Mouse (Mus musculus) hindbrain, postnatal 0 days (tissue): ENCODE measurements around the gene H2-DMa. TPM values are rescaled to one million over a fixed set of nuclear protein-coding genes. Genes with fewer than 3 reads are reported as not detected.
A peak's percentile ranks its signal among the peaks of the same experiment; 100 is the strongest.

Experiments
- ATAC-seq: fragments of 200-750 bp; cut with Nextera tagmentation; 2 replicates; pipeline ENCODE4 v1.8.0; 2017; ENCODE audit warnings: mild to moderate bottlenecking, moderate TSS enrichment, moderate library complexity
- DNase-seq: peaks from one replicate; pipeline ENCODE4 v3.0.0-alpha.2; 2015; ENCODE audit warnings: low spot score
- H3K27ac ChIP-seq: fragments of 300-500 bp; sonication (generic); 2 replicates; pipeline ENCODE4 v1.5.1; 2014; ENCODE audit warnings: mild to moderate bottlenecking
- H3K27me3 ChIP-seq: fragments of 300-500 bp; sonication (generic); 2 replicates; pipeline ENCODE4 v1.6.1; 2014; ENCODE audit warnings: low read length, mixed read lengths; ENCODE audit not compliant: insufficient read depth
- H3K36me3 ChIP-seq: fragments of 300-500 bp; sonication (generic); 2 replicates; pipeline ENCODE4 v1.6.1; 2014; ENCODE audit warnings: low read length, mixed read lengths; ENCODE audit not compliant: insufficient read depth
- H3K4me1 ChIP-seq: fragments of 300-500 bp; sonication (generic); 2 replicates; pipeline ENCODE4 v1.6.1; 2014; ENCODE audit warnings: antibody characterized with exemption, low read length, mixed read lengths; ENCODE audit not compliant: insufficient read depth
- H3K4me2 ChIP-seq: fragments of 300-500 bp; sonication (generic); 2 replicates; pipeline ENCODE4 v1.6.1; 2014; ENCODE audit warnings: low read depth, mild to moderate bottlenecking, low read length, moderate library complexity, mixed read lengths
- H3K4me3 ChIP-seq: fragments of 300-500 bp; sonication (generic); 2 replicates; pipeline ENCODE4 v1.5.1; 2014; ENCODE audit warnings: low read length
- H3K9ac ChIP-seq: fragments of 300-500 bp; sonication (generic); replicated peaks from 2 replicates; pipeline ENCODE4 v1.6.1; 2014; ENCODE audit warnings: mild to moderate bottlenecking, low read length, moderate library complexity, mixed read lengths
- H3K9me3 ChIP-seq: fragments of 300-500 bp; sonication (generic); 2 replicates; pipeline ENCODE4 v1.6.1; 2016; ENCODE audit warnings: low read length, mixed read lengths
- CTCF ChIP-seq: IDR thresholded peaks from 2 replicates; pipeline ENCODE4 v1.5.1; 2016; ENCODE audit warnings: antibody characterized with exemption, control low read depth, low read depth
- WGBS: fragments of 180-500 bp; shearing (Covaris S2); extraction: QIAGEN DNeasy Blood & Tissue Kit; methylation state at CpG from one replicate; pipeline ENCODE4 v1.1.7; 2014; 5-methylcytosine and 5-hydroxymethylcytosine counted together
- polyA plus RNA-seq: library from polyadenylated mRNA; unstranded; fragments of >200 nt; fragmentation: Nextera tagmentation; extraction: Ambion mirVana; gene quantifications from 2 replicates; pipeline ENCODE4 v1.2.1, GENCODE M21; 2015
- total RNA-seq: library from RNA; depleted of rRNA; stranded (reverse); fragments of >200 nt; gene quantifications from 2 replicates; pipeline ENCODE4 v1.2.3, GENCODE M21; 2014

The H2-DMa gene
- total and polyA plus RNA-seq, 2 experiments from 2014 or later, result 24.1 to 30.9 TPM

GRCm38 (mm10) chr17:34122188-34122984 is 3.0 kb downstream of the H2-DMa start, which contains the start of gene Brd2:
Brd2 (minus strand) TSS chr17:34122634.
- Histone ChIP-seq H3K4me1 (no peaks in the 10 kb centered on the region), H3K36me3 (no peaks in the 10 kb centered on the region), H3K9me3 (no peaks in the 10 kb centered on the region), H3K4me2 (peak within 1 kb of the TSS; percentile 98), H3K4me3 (peak within 1 kb of the TSS; percentile 91), H3K9ac (peak within 1 kb of the TSS; percentile 95), H3K27me3 (no peaks in the 10 kb centered on the region), H3K27ac (peak within 1 kb of the TSS; percentile 100)
- peak; percentile 98 for DNase-seq
- TF ChIP-seq CTCF, result no peak
- ATAC-seq, result peak; percentile 55
- WGBS, result under 1% methylated on average over 69 of the region's 75 CpGs

GRCm38 (mm10) chr17:34123111-34123510 is 3.8 kb downstream of the H2-DMa start:
- no peak for TF ChIP-seq CTCF
- Histone ChIP-seq H3K4me1 (no peaks in the 10 kb centered on the region), H3K27me3 (no peaks in the 10 kb centered on the region), H3K9me3 (no peaks in the 10 kb centered on the region), H3K4me3 (peak overlapping the region; percentile 91), H3K36me3 (no peaks in the 10 kb centered on the region), H3K9ac (peak overlapping the region; percentile 95), H3K4me2 (peak overlapping the region; percentile 98), H3K27ac (peak overlapping the region; percentile 100)
- WGBS, result 1% methylated on average over 7 of the region's 7 CpGs
- no peak for DNase-seq
- ATAC-seq, result no peak

- Histone ChIP-seq H3K4me2 (peak overlapping the region; percentile 98), H3K9ac (peak overlapping the region; percentile 95; the same call in 1 of the 2 replicates), H3K4me1 (no peaks in the 10 kb centered on the region), H3K9me3 (no peaks in the 10 kb centered on the region), H3K36me3 (no peaks in the 10 kb centered on the region), H3K27ac (peak overlapping the region; percentile 100; the same call in 1 of the 2 replicates), H3K27me3 (no peaks in the 10 kb centered on the region), H3K4me3 (peak overlapping the region; percentile 91)
- ATAC-seq (no peak), DNase-seq (peak; percentile 26)
- 2% methylated on average over 2 of the region's 2 CpGs for WGBS
- TF ChIP-seq CTCF, result no peak
Observed at GRCm38 (mm10) chr17:34123518-34123917, 4.2 kb downstream of the H2-DMa start.

GRCm38 (mm10) chr17:34124649-34125048 is 5.3 kb downstream of the H2-DMa start:
- no peak for TF ChIP-seq CTCF

GRCm38 (mm10) chr17:34126826-34127420 is 7.6 kb downstream of the H2-DMa start:
- Histone ChIP-seq H3K4me2 (no peak overlapping the region), H3K9ac (no peak overlapping the region), H3K27ac (no peak overlapping the region), H3K27me3 (no peaks in the 10 kb centered on the region), H3K4me1 (no peaks in the 10 kb centered on the region), H3K4me3 (no peak overlapping the region), H3K9me3 (no peaks in the 10 kb centered on the region), H3K36me3 (no peaks in the 10 kb centered on the region)
- WGBS, result 65% methylated on average over 9 of the region's 9 CpGs
- DNase-seq (no peak), ATAC-seq (no peak)
- no peak for TF ChIP-seq CTCF

More at GRCm38 (mm10) chr17:34124649-34125048, 5.3 kb downstream of the H2-DMa start:
- no peaks in the 10 kb centered on the region for H3K36me3 ChIP-seq
- no peaks in the 10 kb centered on the region for H3K9me3 ChIP-seq
- H3K4me2 ChIP-seq, result no peak overlapping the region
- no peak for ATAC-seq
- WGBS, result 82% methylated on average over 6 of the region's 6 CpGs
- H3K27ac ChIP-seq, result no peak overlapping the region
- no peaks in the 10 kb centered on the region for H3K4me1 ChIP-seq
- no peak for DNase-seq
- H3K9ac ChIP-seq, result no peak overlapping the region
- no peaks in the 10 kb centered on the region for H3K27me3 ChIP-seq
- H3K4me3 ChIP-seq, result no peak overlapping the region

- Histone ChIP-seq H3K9me3 (no peaks in the 10 kb centered on the region), H3K4me1 (no peaks in the 10 kb centered on the region), H3K27me3 (no peaks in the 10 kb centered on the region), H3K36me3 (no peaks in the 10 kb centered on the region), H3K4me2 (no peak overlapping the region), H3K9ac (no peak overlapping the region), H3K4me3 (no peak overlapping the region), H3K27ac (no peak overlapping the region)
- ATAC-seq (no peak), DNase-seq (no peak)
- TF ChIP-seq CTCF, result no peak
- 32% methylated on average over 6 of the region's 6 CpGs for WGBS
Observed at GRCm38 (mm10) chr17:34127475-34127874, 8.1 kb downstream of the H2-DMa start.
